Mouse (Mus musculus): ENCODE data around the gene Selenot.
"Not testable (repeated sequence)": the region's sequence is repeated elsewhere in the genome, so short reads cannot be mapped to it uniquely, and the experiment has no call there.

The Selenot gene

DNA sequence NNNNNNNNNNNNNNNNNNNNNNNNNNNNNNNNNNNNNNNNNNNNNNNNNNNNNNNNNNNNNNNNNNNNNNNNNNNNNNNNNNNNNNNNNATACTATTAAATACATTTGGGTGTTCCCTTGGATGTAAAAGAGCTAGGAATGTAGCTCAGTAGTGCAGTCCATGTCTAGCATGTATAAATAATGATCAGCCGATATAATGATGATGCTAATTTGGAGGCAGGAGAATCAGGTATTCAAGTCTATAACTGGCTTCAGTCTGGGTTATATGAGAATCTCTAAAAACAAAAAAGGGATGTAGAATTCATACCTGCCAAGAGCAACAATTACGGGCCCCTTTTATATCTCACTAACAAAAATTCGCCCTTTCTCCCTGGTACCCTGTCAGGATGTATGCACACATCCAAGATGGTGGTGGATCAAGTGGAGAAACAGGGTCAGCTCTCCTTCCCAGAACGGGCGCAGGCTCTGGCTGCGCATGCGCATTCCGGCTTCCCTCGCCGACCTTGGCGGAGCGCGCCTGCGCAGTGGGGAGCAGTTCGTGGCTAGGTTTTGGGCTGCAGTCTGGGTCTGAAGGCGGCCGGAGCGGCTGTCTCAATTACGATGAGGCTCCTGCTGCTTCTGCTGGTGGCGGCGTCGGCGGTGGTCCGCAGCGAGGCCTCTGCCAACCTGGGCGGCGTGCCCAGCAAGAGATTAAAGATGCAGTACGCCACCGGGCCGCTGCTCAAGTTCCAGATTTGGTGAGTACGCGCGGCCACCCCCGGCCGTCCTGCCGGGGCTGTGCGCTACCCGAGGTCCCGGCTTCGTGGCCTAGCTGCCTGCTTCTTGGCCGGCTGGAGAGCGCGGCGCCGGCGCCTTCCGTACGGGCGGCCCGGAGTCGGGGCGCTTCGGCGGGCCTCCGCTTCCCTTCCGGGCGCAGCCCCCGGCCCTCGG, at the start of gene Selenot:
TSS of gene Selenot (plus strand) at position 500 of the 930 bp plus-strand sequence.
- DNase-seq = peak; percentile 96

DNA sequence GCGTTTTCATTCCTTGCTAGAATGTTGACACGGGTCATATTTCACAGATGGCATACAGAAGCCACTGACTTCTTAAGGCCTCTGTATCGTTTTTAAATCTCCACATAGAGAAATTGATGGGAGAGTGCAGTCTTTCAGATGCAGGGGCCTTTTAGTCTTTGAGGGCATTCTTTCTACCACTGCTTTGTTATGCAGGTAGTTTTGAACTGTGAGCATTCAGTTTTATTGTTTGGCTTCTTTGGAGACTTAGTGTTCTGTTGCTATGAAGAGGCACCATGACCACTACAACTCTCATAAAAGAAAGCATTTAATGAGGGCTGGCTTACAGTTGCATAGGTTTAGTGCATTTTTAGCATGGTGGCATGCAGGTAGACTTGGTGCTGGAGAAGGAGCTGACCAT, 39.9 kb upstream of the Selenot start:
- DNase-seq = no peak

DNA sequence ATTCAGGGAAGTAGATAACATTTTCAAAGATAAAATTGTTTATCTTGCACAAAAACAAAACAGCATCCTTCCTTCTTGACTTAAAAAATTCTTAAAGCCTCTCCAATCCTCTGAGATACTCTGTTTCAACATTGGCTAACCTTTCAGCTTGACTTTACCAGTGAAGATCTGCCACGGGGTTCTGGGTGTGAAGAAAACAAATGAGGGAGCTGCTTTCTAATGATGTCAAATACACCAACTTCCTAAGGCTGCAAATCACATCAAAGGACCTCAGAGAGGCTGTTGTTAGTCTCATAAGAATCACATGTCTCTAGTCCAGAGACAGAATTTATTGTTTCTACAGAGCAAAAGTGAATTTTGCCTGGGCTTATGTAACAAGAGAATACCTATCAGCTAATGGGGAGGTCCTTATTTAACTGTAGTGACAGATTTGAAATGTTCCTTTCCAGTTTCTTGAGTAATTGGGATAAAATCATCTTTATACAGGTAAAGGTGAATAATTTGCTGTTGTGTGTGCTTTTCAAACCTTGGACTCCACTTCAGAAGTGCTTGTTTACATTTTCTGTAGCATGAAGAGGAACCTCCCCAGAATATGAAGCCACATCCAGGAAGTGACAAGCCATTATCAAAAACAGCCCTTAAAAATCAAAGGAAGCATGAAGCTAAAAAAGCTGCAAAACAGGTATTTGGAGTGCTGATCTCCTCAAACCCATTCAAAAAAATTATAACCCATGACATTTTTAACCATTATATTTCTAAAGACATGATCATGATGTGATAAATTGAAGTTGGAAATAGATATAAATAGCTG, 24.2 kb upstream of the Selenot start:
- no peak for DNase-seq

DNA sequence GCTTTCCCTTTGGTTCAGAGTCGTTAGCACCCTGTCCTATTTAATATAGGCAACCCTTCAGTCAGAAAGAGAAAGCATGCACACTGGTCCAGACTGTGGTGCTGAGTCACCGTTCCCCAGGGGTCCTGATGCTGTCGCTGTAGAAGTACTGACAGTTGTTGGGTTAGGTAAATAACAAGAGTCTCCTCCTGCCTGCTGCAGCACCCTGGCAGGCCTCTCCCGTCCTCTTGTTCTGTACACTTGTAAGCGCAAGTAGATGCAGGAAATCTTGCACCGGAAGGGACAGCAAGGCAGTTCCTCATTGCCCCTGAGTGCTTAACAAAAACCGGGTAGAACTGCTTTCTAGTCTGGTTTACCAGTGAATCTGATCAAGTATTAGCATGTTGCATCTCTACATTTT, 19.8 kb upstream of the Selenot start:
- no peak for DNase-seq

DNA sequence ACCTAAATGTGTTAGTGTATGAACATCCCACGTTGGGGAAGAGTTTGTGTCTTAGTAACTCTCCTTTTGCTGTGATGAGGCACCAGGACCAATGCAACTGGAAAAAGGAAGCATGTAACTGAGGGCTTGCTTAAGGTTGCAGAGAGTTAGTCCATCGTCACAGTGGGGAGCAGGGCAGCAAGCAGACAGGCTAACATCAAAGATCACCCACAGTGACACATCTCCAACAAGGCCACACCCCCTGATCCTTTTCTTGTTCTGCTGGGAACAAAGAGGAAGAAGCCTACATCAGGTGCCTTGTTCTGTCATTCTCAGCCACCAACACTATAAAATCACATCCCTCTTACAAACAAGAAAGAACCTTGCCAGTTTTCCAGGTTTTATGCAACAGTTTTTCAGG, 16.5 kb upstream of the Selenot start:
- no peak for DNase-seq

DNA sequence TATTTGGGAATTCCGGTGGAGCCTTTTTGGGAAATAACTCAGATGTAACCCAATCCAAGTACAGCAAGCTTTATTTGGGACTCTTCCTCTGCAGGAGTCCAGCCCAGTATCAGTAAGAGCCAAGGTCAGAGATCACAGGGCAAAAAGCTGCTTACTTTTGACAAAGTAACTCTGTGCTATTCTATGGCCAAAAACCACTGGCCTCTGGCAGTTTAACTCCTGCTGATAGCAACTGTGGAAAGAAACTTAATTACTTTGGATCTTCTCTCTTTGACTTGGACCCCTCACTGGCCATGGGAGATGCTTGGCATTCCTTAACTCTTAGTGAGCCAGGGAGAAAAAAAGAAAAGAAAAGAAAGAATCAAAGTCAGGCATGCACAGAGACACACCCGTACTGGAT, 15.0 kb upstream of the Selenot start:
- DNase-seq = no peak

DNA sequence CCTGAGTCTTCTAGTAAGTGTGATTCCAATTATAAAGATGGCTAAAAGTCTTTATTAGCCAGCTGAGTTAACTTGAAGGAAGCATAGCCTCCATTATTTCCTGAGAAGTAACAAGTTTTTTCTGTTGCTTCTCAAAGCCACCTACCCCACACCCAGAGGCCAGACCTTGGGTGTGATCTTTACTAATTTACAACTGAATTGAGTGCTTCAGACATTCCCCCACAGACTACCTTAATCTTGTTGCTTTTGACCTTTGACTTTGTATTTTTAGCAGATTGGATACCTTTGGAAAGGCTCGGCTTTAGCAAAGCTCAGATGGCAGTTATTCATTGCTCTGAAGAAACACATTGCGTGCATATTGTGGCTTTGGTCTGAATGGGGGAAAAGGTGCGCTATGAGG, 5.6 kb upstream of the Selenot start:
- DNase-seq = no peak

DNA sequence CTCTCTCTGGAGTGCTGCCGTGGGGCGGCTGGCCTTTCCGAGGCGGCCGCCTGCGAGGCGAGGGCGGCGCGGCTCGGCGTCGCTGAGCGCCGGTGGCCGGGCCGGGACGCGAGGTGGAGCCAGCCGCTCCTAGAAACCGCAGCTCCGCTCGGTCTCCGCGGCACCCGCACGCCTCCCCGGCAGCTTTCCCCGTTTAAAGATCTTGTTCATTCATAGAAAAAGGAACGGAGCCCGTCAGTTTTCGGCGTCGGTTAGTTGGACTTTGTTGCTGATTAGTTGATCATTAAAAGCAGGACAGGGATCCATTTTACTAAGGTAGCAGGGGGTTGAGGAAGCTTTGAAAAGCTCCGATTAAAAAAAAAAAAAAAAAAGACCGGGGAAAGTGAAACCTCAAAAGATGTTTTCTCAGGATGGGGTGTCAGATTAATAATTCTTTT, 649 bp downstream of the Selenot start:
- peak; percentile 57 for DNase-seq

DNA sequence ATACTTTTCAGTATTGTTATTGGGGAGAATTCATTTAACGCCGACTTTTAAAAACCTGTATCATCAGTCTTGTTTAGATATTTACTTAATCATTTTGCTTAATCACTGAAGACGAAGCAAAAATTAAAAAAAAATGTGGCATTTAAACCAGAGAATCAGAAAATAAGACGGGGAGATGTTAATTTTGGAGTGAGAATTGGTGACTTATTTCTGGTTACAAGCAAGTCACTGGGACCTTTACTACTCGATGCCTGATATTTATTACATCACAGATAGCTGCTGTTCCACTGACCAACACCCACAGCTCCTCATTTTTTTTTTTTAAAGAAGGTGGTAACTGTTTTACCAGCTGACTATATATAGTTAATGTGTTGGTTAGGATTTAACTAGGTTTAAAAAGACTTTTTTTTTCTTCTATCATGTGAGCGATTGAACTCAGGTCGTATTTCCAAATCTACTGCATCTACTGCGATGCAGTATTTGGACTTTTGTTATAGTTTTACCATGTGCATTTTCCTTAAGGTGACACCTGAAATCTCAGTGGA, 1.1 kb downstream of the Selenot start:
- DNase-seq = no peak

DNA sequence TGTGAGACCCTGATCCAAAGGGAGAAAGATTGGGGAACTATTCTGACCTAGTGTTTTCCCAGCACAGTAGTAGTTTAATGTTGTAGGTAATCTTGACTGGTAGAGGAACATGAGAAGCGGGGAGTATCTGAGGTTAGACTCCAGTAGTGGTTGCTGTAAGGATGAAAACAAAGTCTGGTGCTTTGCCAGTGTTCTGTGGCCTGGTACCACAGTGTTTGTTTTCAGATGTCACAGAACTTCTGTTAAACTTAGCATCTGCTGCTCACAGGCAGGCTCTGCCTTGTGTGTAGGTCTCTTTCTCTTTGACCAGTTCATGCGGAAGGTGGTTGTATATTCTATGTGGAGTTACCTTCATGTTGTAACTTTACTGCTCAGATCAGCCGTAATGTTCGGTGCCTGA, 5.1 kb downstream of the Selenot start:
- DNase-seq = no peak

DNA sequence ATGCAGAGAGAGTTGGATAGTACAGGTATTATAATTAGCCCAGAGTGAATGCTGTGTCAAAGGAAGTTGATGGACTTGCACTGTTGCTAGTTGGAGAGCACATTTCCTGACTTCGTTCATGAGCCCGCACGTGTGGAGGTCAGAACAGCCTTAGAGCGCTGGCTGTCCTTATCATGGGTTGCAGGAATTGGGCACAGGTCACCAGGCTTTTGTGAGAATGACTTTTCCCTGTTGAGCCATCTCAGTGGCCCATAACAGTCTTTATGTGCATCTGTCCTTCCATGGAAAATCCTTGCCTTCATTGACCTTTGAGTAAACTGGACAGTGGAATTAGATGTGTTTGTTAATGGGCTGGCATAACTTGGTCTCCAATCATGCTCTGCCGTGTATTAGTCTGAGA, 5.9 kb downstream of the Selenot start:
- no peak for DNase-seq

DNA sequence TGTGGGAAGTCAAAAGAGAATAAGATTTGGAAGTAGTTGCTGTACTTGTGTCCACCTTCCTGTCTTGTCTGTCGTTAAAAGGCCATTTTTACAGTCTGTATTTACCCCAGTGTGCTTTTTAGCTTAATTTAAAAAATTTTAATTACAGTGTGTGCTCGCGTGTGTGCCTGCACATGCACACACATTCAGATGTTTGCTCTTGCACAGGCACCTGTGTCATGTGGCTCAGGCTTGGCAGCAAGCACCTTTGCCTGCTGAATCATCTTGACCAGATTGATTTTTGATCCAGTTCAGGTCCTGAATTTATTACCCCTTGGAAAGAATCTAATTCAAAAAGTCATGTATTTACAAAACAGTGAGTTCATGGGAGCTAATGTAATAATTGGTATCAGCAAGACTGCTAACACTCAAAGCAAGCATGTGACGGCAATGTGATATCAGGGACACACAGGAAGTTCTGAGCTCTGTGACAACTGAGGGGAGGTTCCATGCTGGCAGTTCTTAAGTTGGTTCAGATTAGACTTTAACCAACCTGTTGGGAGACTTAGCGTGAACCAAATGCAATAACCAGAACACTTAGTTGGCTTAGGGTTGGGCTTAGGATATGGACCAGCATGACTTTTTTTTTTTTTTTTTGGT, 6.5 kb downstream of the Selenot start:
- no peak for DNase-seq

DNA sequence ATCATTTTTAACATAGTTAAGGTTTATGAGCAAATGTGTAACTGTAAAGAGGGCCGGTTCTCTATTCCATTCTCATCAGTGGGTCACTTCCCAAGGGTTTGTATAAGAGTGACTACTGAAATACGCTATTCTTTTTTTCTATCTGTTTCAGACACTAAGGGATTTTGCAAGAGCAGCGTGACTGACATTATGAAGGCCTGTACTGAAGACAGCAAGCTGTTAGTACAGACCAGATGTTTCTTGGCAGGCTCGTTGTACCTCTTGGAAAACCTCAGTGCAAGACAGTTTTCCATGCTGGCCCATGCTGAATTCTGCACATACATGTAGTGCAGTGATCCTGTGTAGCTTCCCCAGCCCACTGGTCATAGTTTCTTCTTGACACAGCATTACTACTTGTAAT, 14.1 kb downstream of the Selenot start:
- DNase-seq = not testable (repeated sequence)

DNA sequence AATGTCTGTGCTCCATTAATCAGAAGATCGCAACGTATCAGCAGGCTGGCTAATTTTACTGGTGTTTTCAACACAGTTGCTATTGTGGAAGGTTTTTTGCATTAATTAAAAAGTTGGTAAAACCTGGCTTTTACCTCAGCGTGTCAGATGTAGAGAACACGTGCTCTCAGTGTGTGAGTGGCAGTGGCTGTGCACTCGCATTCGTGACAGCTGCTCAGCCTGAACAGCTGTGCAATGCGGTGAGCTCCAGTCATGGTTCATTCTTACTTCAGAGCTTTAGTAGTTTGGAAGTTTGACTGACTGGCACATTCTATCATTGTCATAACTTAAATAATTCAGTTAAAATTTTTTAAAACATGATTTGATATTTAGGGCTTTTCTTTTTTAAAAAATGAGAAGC, 16.2 kb downstream of the Selenot start:
- not testable (repeated sequence) for DNase-seq

DNA sequence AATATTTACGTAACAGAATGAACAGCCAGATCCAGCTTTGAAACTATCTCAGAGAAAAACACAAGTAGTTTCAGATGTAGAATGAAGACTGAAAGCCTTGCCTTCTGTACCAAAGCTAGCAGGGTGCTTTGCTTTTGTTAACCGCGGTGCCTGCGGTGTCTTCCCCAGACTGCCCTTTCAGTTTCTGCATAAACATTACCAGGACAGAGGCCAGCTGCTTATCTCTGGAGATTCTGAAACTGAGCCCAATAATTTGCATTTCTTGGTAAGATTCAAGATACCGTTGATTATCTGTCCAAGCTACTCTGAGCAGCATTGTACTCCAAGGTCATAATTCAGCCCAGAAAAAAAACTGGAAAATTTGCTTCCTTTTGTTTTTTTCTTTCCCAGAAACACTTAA, 17.2 kb downstream of the Selenot start:
- no peak for DNase-seq

DNA sequence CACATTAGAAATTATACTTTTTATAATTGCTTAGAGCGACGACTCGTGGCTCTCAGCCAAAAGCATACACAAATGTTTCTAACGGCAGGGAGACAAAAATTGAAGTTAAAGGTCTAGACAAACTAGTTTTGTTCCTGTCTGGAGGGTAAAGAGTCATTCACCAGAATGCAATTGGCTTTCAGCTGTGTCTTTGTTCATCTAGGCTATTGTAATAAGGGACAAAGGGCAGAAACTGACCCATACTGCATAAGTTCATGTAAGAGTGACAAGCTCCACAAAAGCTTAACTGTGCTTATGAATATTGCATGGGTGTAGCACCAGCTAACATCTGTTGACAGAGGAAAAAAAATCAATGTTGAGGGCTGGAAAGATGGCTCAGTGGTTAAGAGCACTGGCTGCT, 32.1 kb downstream of the Selenot start:
- DNase-seq = no peak

DNA sequence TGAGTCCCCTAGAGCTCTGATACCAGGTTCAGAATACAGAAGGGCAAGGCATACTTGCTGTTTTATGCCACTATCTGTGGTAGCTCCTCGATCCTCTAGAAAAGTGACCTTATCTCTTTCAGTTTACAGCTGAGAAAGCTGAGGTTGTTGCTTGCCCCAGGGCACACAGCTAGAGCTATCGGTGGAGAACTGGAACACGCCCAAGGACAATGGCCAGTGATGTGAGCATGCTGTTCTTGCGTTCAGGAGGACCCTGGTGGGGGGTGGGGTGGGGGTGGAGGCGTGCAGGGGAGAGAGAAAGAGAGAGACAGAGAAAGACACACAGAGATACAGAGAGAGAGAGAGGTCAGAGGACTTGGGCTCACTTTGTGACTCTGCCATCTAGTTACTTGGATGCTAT, 33.5 kb downstream of the Selenot start:
- no peak for DNase-seq

DNA sequence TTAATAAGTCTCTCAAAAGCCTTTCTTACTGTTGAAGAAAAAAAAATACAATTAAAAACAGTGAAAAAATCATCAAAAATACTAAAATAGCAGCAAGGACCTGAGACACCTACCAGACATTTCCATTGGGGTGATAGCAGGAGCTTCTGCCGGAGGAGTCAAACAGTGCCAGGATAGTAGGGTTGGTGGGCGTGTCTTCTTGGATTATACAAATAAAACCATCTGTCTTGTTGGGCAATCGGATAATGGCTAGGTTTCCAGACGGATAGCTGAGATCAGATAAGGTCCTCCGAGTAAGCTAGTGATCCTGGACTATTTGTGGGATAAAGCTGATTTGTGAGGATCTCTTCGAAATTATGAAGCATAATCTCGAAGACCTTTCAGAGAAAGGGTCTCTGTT, 44.6 kb downstream of the Selenot start:
- DNase-seq = no peak

DNA sequence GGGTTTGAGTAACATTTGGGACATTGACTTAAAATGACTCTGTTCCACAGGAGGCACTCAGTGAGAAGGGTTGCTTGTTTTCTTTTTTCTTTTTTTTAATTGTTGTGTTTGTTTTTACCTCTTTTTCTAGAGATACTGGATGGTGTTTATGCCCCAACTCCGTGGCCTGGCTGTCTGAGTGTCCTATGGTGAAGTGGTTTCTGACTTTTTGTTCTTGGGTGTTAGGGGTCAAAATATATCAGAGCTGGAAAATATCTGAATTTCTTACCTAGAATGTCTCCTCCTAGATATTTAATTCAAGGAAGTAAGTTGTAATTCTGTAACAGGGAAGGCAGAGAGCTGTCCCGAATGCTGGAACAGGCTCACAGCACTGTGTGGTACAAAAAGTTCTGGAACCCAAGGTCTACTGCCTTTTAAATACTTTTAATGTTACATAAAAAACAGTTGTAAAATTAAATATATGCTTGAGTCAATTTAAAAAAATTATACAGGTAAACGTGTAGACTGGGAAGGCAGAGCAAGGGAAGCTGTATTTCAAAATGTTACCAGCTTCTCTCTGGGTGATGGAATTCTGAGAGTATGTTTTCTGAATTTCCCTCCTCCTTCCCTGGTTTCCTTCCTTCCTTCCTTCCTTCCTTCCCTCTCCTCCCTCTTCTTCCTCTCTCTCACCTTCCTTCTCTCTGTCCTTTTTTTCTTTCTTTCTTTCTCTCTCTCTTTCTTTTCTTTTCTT, 46.4 kb downstream of the Selenot start:
- DNase-seq = no peak

DNA sequence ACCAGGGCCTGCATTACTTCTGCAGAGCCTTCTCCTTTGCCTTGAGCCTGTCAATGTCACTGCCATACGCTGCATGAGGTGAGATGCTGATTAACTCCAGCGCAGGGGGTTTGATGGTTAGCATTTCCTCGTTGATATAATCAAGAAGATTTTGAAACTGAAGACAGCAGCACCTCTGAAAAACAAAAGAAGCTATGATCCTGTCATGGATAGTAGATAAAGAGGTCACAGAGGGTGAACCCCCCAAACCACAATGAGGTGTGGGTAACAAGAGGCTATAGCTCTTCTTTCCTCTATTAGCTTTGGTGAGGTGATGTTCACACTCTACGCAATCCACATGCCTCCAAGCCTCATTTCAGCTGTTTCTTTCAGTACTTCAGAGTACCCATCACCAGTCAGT, 48.5 kb downstream of the Selenot start:
- no peak for DNase-seq

DNA sequence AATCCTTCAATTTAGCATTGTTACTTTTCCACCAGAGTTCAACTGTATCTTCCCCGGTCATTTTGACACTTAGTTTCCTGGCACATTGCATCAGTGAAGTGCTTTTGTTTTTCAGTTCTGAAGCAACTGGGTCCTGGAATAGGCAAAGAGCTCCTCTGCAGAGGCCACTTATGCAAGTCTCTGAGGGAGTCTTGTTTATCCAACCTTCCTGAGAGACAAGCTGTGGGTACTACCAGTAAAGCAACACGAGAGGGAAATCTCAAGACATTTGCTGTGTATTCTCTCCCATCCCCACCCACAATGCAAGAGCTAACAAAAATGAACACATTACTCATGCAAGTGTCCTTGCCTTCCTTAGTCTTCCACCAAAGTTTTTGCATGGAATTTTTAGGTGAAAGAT, 55.3 kb downstream of the Selenot start:
- DNase-seq = no peak
